Mouse (Mus musculus) lung, adult 2 months (tissue): Measurements from ENCODE around the gene Cenpu.

Experiments used
- CTCF ChIP-seq: fragments of 200-500 bp; IDR thresholded peaks from 2 replicates; pipeline ENCODE4 v1.5.1; 2011; ENCODE audit warnings: mild to moderate bottlenecking, low read length, control low read depth; ENCODE audit not compliant: insufficient read depth
- POLR2A ChIP-seq: fragments of 200-500 bp; IDR thresholded peaks from 2 replicates; pipeline ENCODE4 v1.6.1; 2011; ENCODE audit warnings: low read depth, mild to moderate bottlenecking, control low read depth, low read length, borderline replicate concordance; ENCODE audit errors: extremely low read depth

- TF ChIP-seq CTCF (no peak), POLR2A (no peak)
These were observed 51.8 kb downstream of the Cenpu start for GRCm38 (mm10) chr8:46603587-46603986.
